Mouse (Mus musculus) E14TG2a.4 (cell line): ENCODE measurements around the gene Elmod3.

ENCODE experiments used
- H3K27me3 ChIP-seq: 2 replicates; pipeline ENCODE4 v1.6.1; 2014; ENCODE audit warnings: low read length, control low read depth; ENCODE audit not compliant: insufficient read depth
- H3K36me3 ChIP-seq: 2 replicates; pipeline ENCODE4 v1.6.1; 2014; ENCODE audit warnings: low read length, control low read depth; ENCODE audit not compliant: insufficient read depth
- H3K4me1 ChIP-seq: replicated peaks from 2 replicates; pipeline ENCODE4 v1.6.1; 2014; ENCODE audit warnings: low read depth, low read length, control low read depth
- H3K4me3 ChIP-seq: replicated peaks from 2 replicates; pipeline ENCODE4 v1.5.1; 2014; ENCODE audit warnings: mild to moderate bottlenecking, low read length
- H3K9me3 ChIP-seq: 2 replicates; pipeline ENCODE4 v1.6.1; 2014; ENCODE audit warnings: low read length, control low read depth
- CTCF ChIP-seq: conservative IDR thresholded peaks from 2 replicates; pipeline ENCODE4 v1.5.1; 2014; ENCODE audit warnings: low read length
- NANOG ChIP-seq: IDR thresholded peaks from 2 replicates; pipeline ENCODE4 v1.6.1; 2014; ENCODE audit warnings: borderline replicate concordance, low read length, mixed read lengths
- POU5F1 ChIP-seq: IDR thresholded peaks from 2 replicates; pipeline ENCODE4 v1.6.1; 2014; ENCODE audit warnings: low read length, borderline replicate concordance

Gene Elmod3

GRCm38 (mm10) chr6:72590111-72590510 is 8.1 kb downstream of the Elmod3 start:
- Histone ChIP-seq H3K4me3 (no peak overlapping the region), H3K27me3 (no peaks in the 10 kb centered on the region), H3K4me1 (0 out of 2 replicates have a peak, but pooled peaks cover 3% of the 10 kb centered on the region), H3K36me3 (0 out of 2 replicates have a peak, but pooled peaks cover 10% of the 10 kb centered on the region), H3K9me3 (no peaks in the 10 kb centered on the region)
- TF ChIP-seq NANOG (no peak), POU5F1 (no peak), CTCF (no peak)

- Histone ChIP-seq H3K9me3 (no peaks in the 10 kb centered on the region), H3K4me3 (no peak overlapping the region)
- TF ChIP-seq POU5F1 (no peak), NANOG (no peak), CTCF (no peak)
Measured at GRCm38 (mm10) chr6:72588307-72588706, 9.9 kb downstream of the Elmod3 start.

GRCm38 (mm10) chr6:72586701-72587100 is 11.5 kb downstream of the Elmod3 start:
- peaks cover 14% of the 10 kb centered on the region for H3K4me1 ChIP-seq
- no peaks in the 10 kb centered on the region for H3K27me3 ChIP-seq
- H3K9me3 ChIP-seq = no peaks in the 10 kb centered on the region
- H3K4me3 ChIP-seq = no peak overlapping the region
- TF ChIP-seq POU5F1 (no peak), NANOG (no peak), CTCF (no peak)
- H3K36me3 ChIP-seq = 0 out of 2 replicates have a peak, but pooled peaks cover 4% of the 10 kb centered on the region

More at GRCm38 (mm10) chr6:72588307-72588706, 9.9 kb downstream of the Elmod3 start:
- H3K4me1 ChIP-seq = 0 out of 2 replicates have a peak, but pooled peaks cover 8% of the 10 kb centered on the region
- no peaks in the 10 kb centered on the region for H3K27me3 ChIP-seq
- 0 out of 2 replicates have a peak, but pooled peaks cover 4% of the 10 kb centered on the region for H3K36me3 ChIP-seq

DNA sequence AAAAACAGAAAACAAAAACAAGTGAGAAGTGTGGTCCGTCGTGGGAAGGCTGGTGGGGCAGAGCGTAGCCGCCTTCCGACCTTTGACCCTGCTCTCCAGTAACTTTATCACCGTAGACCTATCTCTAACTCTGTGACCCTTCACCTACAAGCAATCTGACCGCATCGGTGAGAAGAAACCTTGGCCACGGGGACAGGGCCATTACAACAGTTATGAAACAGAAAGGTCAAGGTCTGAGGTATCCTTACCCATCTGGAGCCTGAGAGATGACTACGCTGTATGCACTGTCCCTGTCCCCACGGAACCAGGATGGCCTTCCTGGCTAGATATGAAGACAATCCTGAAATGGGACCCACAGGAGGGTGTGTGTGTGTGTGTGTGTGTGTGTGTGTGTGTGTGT is 14.1 kb downstream of the Elmod3 start:
- TF ChIP-seq CTCF = no peak
- no peak for TF ChIP-seq POU5F1
- no peak for TF ChIP-seq NANOG
- Histone ChIP-seq H3K4me3 (no peak overlapping the region), H3K36me3 (0 out of 2 replicates have a peak, but pooled peaks cover 15% of the 10 kb centered on the region), H3K4me1 (peaks cover 16% of the 10 kb centered on the region), H3K27me3 (no peaks in the 10 kb centered on the region), H3K9me3 (no peaks in the 10 kb centered on the region)

GRCm38 (mm10) chr6:72583211-72583839 is 14.9 kb downstream of the Elmod3 start:
- no peaks in the 10 kb centered on the region for H3K27me3 ChIP-seq
- TF ChIP-seq POU5F1 = no peak
- no peak overlapping the region for H3K4me3 ChIP-seq
- 0 out of 2 replicates have a peak, but pooled peaks cover 17% of the 10 kb centered on the region for H3K36me3 ChIP-seq
- no peaks in the 10 kb centered on the region for H3K9me3 ChIP-seq
- peaks cover 16% of the 10 kb centered on the region for H3K4me1 ChIP-seq

- no peak overlapping the region for H3K4me3 ChIP-seq
- H3K27me3 ChIP-seq = no peaks in the 10 kb centered on the region
- H3K36me3 ChIP-seq = peaks cover 30% of the 10 kb centered on the region
- H3K4me1 ChIP-seq = peaks cover 16% of the 10 kb centered on the region
- no peak for TF ChIP-seq NANOG
- TF ChIP-seq POU5F1 = no peak
- no peak for TF ChIP-seq CTCF
- no peaks in the 10 kb centered on the region for H3K9me3 ChIP-seq
Measured at GRCm38 (mm10) chr6:72581625-72582382, 16.4 kb downstream of the Elmod3 start.

GRCm38 (mm10) chr6:72576041-72576440 is 22.2 kb downstream of the Elmod3 start:
- Histone ChIP-seq H3K9me3 (no peaks in the 10 kb centered on the region), H3K27me3 (no peaks in the 10 kb centered on the region), H3K4me1 (no peaks in the 10 kb centered on the region), H3K36me3 (peaks cover 33% of the 10 kb centered on the region), H3K4me3 (no peak overlapping the region)
- no peak for TF ChIP-seq NANOG

DNA sequence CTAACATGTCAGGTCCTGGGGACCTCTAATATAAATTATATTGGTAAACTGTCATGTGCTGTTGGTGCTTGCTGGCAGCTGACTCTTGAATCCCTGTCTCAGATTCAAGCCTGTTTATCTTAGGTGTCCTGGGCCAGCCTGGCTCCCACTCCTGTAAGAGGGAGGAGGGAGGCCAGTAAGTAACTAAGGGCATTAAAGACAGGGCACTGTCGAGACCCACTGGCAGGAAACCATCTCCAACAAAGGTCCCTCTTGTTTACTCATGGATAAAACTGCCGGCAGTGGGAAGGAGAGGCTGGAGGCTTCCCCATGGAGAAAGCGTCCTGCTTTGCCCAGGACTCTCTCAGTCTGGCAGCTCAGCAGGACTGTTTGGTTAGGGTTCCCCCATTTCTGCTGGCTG is 26.4 kb downstream of the Elmod3 start:
- Histone ChIP-seq H3K36me3 (peaks cover 8% of the 10 kb centered on the region), H3K4me1 (peaks cover 2% of the 10 kb centered on the region), H3K9me3 (no peaks in the 10 kb centered on the region), H3K27me3 (no peaks in the 10 kb centered on the region), H3K4me3 (no peak overlapping the region)
- TF ChIP-seq NANOG (no peak), POU5F1 (no peak), CTCF (no peak)
